Mouse (Mus musculus) midbrain, embryonic 11.5 days (tissue): ENCODE measurements around the gene 2810004N23Rik. TPM values are rescaled to one million over a fixed set of nuclear protein-coding genes. Genes with fewer than 3 reads are reported as not detected.
"Not testable (repeated sequence)": the region's sequence is repeated elsewhere in the genome, so short reads cannot be mapped to it uniquely, and the experiment has no call there.

Experiments
- ATAC-seq: fragments of 200-750 bp; cut with Nextera tagmentation; 2 replicates; pipeline ENCODE4 v1.8.0; 2017; ENCODE audit warnings: moderate TSS enrichment, moderate library complexity; ENCODE audit not compliant: low FRiP score
- DNase-seq: peaks from one replicate; pipeline ENCODE4 v3.0.0; 2015; ENCODE audit warnings: low spot score; ENCODE audit errors: missing footprints
- H3K27ac ChIP-seq: fragments of 300-500 bp; sonication (generic); 2 replicates; pipeline ENCODE4 v1.5.1; 2014; ENCODE audit warnings: low read depth, low read length
- H3K27me3 ChIP-seq: fragments of 300-500 bp; sonication (generic); 2 replicates; pipeline ENCODE4 v1.6.1; 2014; ENCODE audit warnings: mild to moderate bottlenecking, low read length, moderate library complexity, mixed read lengths; ENCODE audit not compliant: control insufficient read depth, insufficient read depth
- H3K36me3 ChIP-seq: fragments of 300-500 bp; sonication (generic); 2 replicates; pipeline ENCODE4 v1.6.1; 2014; ENCODE audit warnings: mild to moderate bottlenecking, low read length, moderate library complexity, mixed read lengths; ENCODE audit not compliant: control insufficient read depth, insufficient read depth
- H3K4me1 ChIP-seq: fragments of 300-500 bp; sonication (generic); 2 replicates; pipeline ENCODE4 v1.6.1; 2014; ENCODE audit warnings: low read length; ENCODE audit not compliant: control insufficient read depth, insufficient read depth
- H3K4me2 ChIP-seq: fragments of 300-500 bp; sonication (generic); 2 replicates; pipeline ENCODE4 v1.6.1; 2014; ENCODE audit warnings: mild to moderate bottlenecking, moderate library complexity
- H3K4me3 ChIP-seq: fragments of 300-500 bp; sonication (generic); 2 replicates; pipeline ENCODE4 v1.5.1; 2014; ENCODE audit warnings: low read depth, low read length
- H3K9ac ChIP-seq: fragments of 300-500 bp; sonication (generic); 2 replicates; pipeline ENCODE4 v1.6.1; 2014; ENCODE audit warnings: low read length
- H3K9me3 ChIP-seq: fragments of 300-500 bp; sonication (generic); 2 replicates; pipeline ENCODE4 v1.6.1; 2016; ENCODE audit warnings: low read length; ENCODE audit not compliant: control insufficient read depth
- WGBS: fragments of 180-500 bp; shearing (Covaris S2); extraction: QIAGEN DNeasy Blood & Tissue Kit; methylation state at CpG from one replicate; pipeline ENCODE4 v1.1.7; 2014; 5-methylcytosine and 5-hydroxymethylcytosine counted together
- polyA plus RNA-seq: library from polyadenylated mRNA; unstranded; fragments of >200 nt; fragmentation: Nextera tagmentation; extraction: Ambion mirVana; gene quantifications from 2 replicates; pipeline ENCODE4 v1.2.1, GENCODE M21; 2014

Gene 2810004N23Rik
- polyA plus RNA-seq, 1 experiment from 2014 or later, result 40.6 TPM

- DNase-seq (no peak), ATAC-seq (no peak)
- 76% methylated on average over 3 of the region's 3 CpGs for WGBS
- H3K4me1 ChIP-seq, result no peaks in the 10 kb centered on the region
- H3K27me3 ChIP-seq, result no peaks in the 10 kb centered on the region
- H3K27ac ChIP-seq, result no peak overlapping the region
- H3K4me3 ChIP-seq, result no peak overlapping the region
- H3K9me3 ChIP-seq, result no peaks in the 10 kb centered on the region
- H3K9ac ChIP-seq, result no peak overlapping the region
- H3K4me2 ChIP-seq, result no peak overlapping the region
- H3K36me3 ChIP-seq, result peaks cover 4% of the 10 kb centered on the region; the same call in 1 of the 2 replicates
These were observed 17.8 kb downstream of the 2810004N23Rik start for GRCm38 (mm10) chr8:124845131-124845530.

GRCm38 (mm10) chr8:124842929-124843328 lies 20.0 kb downstream of the 2810004N23Rik start:
- H3K4me1 ChIP-seq, ATAC-seq, H3K27ac ChIP-seq, H3K4me2 ChIP-seq, DNase-seq, H3K4me3 ChIP-seq, H3K9ac ChIP-seq, H3K9me3 ChIP-seq, H3K27me3 ChIP-seq: not testable (repeated sequence)
- 77% methylated on average over 1 of the region's 1 CpGs for WGBS
- H3K36me3 ChIP-seq, result peaks cover 16% of the 10 kb centered on the region

- Histone ChIP-seq H3K27me3 (no peaks in the 10 kb centered on the region), H3K9ac (no peak overlapping the region), H3K4me2 (no peak overlapping the region), H3K9me3 (no peaks in the 10 kb centered on the region), H3K27ac (no peak overlapping the region), H3K4me3 (no peak overlapping the region), H3K36me3 (peaks cover 16% of the 10 kb centered on the region), H3K4me1 (no peaks in the 10 kb centered on the region)
- DNase-seq, result no peak
- no peak for ATAC-seq
- WGBS, result 96% methylated on average over 10 of the region's 10 CpGs
These were observed 21.1 kb downstream of the 2810004N23Rik start for GRCm38 (mm10) chr8:124841775-124842174.

- Histone ChIP-seq H3K36me3 (peaks cover 16% of the 10 kb centered on the region), H3K4me3 (no peak overlapping the region), H3K27ac (no peak overlapping the region), H3K9me3 (no peaks in the 10 kb centered on the region), H3K9ac (no peak overlapping the region), H3K27me3 (no peaks in the 10 kb centered on the region), H3K4me2 (no peak overlapping the region), H3K4me1 (no peaks in the 10 kb centered on the region)
- DNase-seq (no peak), ATAC-seq (no peak)
- WGBS, result 96% methylated on average over 7 of the region's 7 CpGs
These were observed 22.0 kb downstream of the 2810004N23Rik start for GRCm38 (mm10) chr8:124840900-124841299.

GRCm38 (mm10) chr8:124839371-124839770 lies 23.5 kb downstream of the 2810004N23Rik start:
- Histone ChIP-seq H3K4me1 (no peaks in the 10 kb centered on the region), H3K36me3 (peaks cover 16% of the 10 kb centered on the region)

GRCm38 (mm10) chr8:124837956-124838355 lies 25.0 kb downstream of the 2810004N23Rik start:
- Histone ChIP-seq H3K36me3 (peaks cover 16% of the 10 kb centered on the region), H3K9me3 (no peaks in the 10 kb centered on the region), H3K27ac (no peak overlapping the region), H3K4me1 (no peaks in the 10 kb centered on the region), H3K9ac (no peak overlapping the region), H3K4me2 (no peak overlapping the region), H3K27me3 (no peaks in the 10 kb centered on the region), H3K4me3 (no peak overlapping the region)
- DNase-seq, result no peak
- no peak for ATAC-seq
- 87% methylated on average over 2 of the region's 2 CpGs for WGBS

More at GRCm38 (mm10) chr8:124839371-124839770, 23.5 kb downstream of the 2810004N23Rik start:
- Histone ChIP-seq H3K9ac (no peak overlapping the region), H3K9me3 (no peaks in the 10 kb centered on the region), H3K27me3 (no peaks in the 10 kb centered on the region), H3K4me2 (no peak overlapping the region), H3K4me3 (no peak overlapping the region), H3K27ac (no peak overlapping the region)
- ATAC-seq, result no peak
- 94% methylated on average over 10 of the region's 10 CpGs for WGBS
- no peak for DNase-seq

- H3K36me3 ChIP-seq, result peaks cover 16% of the 10 kb centered on the region
- no peak overlapping the region for H3K9ac ChIP-seq
- no peak overlapping the region for H3K4me2 ChIP-seq
- H3K4me1 ChIP-seq, result no peaks in the 10 kb centered on the region
- H3K27me3 ChIP-seq, result no peaks in the 10 kb centered on the region
- DNase-seq, result no peak
- ATAC-seq, result no peak
- 92% methylated on average over 2 of the region's 2 CpGs for WGBS
- H3K4me3 ChIP-seq, result no peak overlapping the region
- no peaks in the 10 kb centered on the region for H3K9me3 ChIP-seq
- no peak overlapping the region for H3K27ac ChIP-seq
These were observed 26.0 kb downstream of the 2810004N23Rik start for GRCm38 (mm10) chr8:124836907-124837306.

GRCm38 (mm10) chr8:124836273-124836672 lies 26.6 kb downstream of the 2810004N23Rik start:
- Histone ChIP-seq H3K4me3 (no peak overlapping the region), H3K27me3 (no peaks in the 10 kb centered on the region), H3K4me2 (no peak overlapping the region), H3K9me3 (no peaks in the 10 kb centered on the region), H3K4me1 (no peaks in the 10 kb centered on the region), H3K9ac (no peak overlapping the region), H3K36me3 (peaks cover 16% of the 10 kb centered on the region), H3K27ac (no peak overlapping the region)
- DNase-seq (no peak), ATAC-seq (no peak)
- 82% methylated on average over 7 of the region's 7 CpGs for WGBS

GRCm38 (mm10) chr8:124835848-124836247 lies 27.1 kb downstream of the 2810004N23Rik start:
- no peak for ATAC-seq

More at GRCm38 (mm10) chr8:124835848-124836247, 27.1 kb downstream of the 2810004N23Rik start:
- Histone ChIP-seq H3K9ac (no peak overlapping the region), H3K27ac (no peak overlapping the region), H3K4me2 (no peak overlapping the region), H3K4me3 (no peak overlapping the region), H3K36me3 (peaks cover 16% of the 10 kb centered on the region), H3K4me1 (no peaks in the 10 kb centered on the region), H3K9me3 (no peaks in the 10 kb centered on the region), H3K27me3 (no peaks in the 10 kb centered on the region)
- no peak for DNase-seq
